Mouse (Mus musculus): ENCODE measurements around the gene Ppp1r15b. TPM values are rescaled to one million over a fixed set of nuclear protein-coding genes. Genes with fewer than 3 reads are reported as not detected.
A peak's percentile ranks its signal among the peaks of the same experiment; 100 is the strongest.

Gene Ppp1r15b
- polyA plus RNA-seq, 1 experiment from 2014 or later = 44.2 TPM

DNA sequence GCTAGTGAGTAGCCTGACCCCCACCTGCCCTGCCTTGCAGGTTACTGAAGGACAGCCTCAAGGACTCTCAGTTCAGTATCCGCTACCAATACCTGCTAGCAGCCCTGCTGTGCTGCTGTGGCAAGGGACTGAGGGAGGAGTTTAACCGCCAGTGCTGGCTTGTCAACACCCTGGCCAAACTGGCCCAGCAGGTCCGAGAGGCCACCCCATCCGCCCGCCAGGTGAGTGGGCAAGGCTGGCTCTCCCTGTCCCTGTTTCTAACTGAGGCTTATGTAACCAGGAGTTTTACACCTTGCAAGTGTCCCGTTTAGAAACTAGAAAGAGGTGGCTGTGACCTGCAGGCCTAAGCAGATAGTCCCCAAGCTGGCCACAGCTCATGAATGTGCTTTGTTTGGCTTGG lies 40.3 kb upstream of the Ppp1r15b start:
- H3K27me3 ChIP-seq = no peaks in the 10 kb centered on the region
- ATAC-seq (no peak), DNase-seq (ENCODE audit: low read depth, low spot score) (no peak)
- in situ Hi-C loops (cut with MboI; ENCODE audit: low pct_unique_long_range_greater_than_20kb) = no loop called here
- CTCF ChIA-PET = no interaction called here
- no peak for TF ChIP-seq CTCF (IDR thresholded peaks at IDR 0.05)
- POLR2A ChIA-PET = no interaction called here

- H3K27me3 ChIP-seq = no peaks in the 10 kb centered on the region
- no peak for TF ChIP-seq CTCF (IDR thresholded peaks at IDR 0.05)
- POLR2A ChIA-PET = no interaction called here
- DNase-seq (ENCODE audit: low read depth, low spot score) (no peak), ATAC-seq (no peak)
- CTCF ChIA-PET = no interaction called here
- in situ Hi-C loops (cut with MboI; ENCODE audit: low pct_unique_long_range_greater_than_20kb) = no loop called here
These were observed 39.5 kb upstream of the Ppp1r15b start for GRCm38 (mm10) chr1:133091483-133091882.

- in situ Hi-C loops (cut with MboI; ENCODE audit: low pct_unique_long_range_greater_than_20kb) = no loop called here
- no peak for TF ChIP-seq CTCF (IDR thresholded peaks at IDR 0.05)
- no peak for DNase-seq (ENCODE audit: low read depth, low spot score)
- CTCF ChIA-PET = no interaction called here
- POLR2A ChIA-PET = interaction anchor here (1.0 kb wide), 1 partner anchor 61 kb away, joined by 3 read pairs; no protein-coding TSS in a partner anchor
- H3K27me3 ChIP-seq = no peaks in the 10 kb centered on the region
- ATAC-seq = no peak
These were observed 37.2 kb upstream of the Ppp1r15b start for GRCm38 (mm10) chr1:133093719-133094118.

DNA sequence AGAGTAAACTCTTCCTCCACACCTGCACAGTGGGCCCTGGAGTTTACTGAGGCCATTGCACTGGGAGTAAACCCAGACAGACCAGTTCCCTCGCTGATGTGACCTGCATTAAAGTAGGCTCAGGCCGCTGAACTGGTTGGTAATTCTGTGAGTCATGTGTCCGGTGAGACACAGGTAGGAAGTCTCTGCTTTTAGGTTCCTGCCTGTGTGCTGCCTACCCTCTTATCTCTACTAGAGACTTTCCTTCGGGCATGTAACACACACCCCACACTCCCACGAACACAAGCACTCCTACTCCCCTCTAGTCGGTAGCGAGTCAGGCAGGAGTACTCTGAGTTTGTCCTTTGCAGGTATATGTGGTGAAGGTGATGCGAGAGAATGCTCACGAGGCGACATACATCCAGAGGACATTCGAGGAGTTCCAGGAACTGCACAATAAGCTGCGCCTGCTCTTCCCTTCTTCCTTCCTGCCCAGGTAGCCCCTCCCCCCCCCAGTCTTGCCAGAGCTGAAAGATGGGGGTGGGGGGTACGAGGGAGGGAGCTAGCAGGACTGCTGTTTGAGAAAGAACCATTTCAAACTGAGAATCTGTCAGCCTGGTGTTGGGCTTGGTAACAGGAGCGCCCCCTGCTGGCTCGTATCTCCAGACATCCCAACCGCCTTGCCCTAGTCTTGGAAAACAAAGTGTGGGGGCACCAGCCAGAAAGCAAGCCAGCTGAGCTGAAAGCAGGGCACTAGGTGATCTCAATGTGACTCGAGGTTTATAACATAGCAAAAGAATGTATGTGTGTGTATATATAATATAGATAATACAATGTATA lies 29.8 kb upstream of the Ppp1r15b start:
- ChIA-PET POLR2A (no interaction called here), CTCF (interaction anchor here (0.7 to 1.6 kb wide), 9 partner anchors 12 to 63 kb away, joined by 3 to 9 read pairs (median 4); partner anchors contain the start of gene Pik3c2b)
- ATAC-seq = peak; percentile 41
- H3K27me3 ChIP-seq = no peaks in the 10 kb centered on the region
- in situ Hi-C loops (cut with MboI; ENCODE audit: low pct_unique_long_range_greater_than_20kb) = loop anchor here (25.0 kb wide), 1 partner anchor 339 kb away; no protein-coding TSS in a partner anchor
- TF ChIP-seq CTCF (IDR thresholded peaks at IDR 0.05) = no peak
- DNase-seq (ENCODE audit: low read depth, low spot score) = no peak

GRCm38 (mm10) chr1:133102108-133102507 lies 28.8 kb upstream of the Ppp1r15b start:
- ChIA-PET POLR2A (no interaction called here), CTCF (interaction anchor here (0.8 to 1.6 kb wide), 6 partner anchors 11 to 57 kb away, joined by 3 to 9 read pairs (median 5); partner anchors contain the start of gene Pik3c2b)
- H3K27me3 ChIP-seq = no peaks in the 10 kb centered on the region
- DNase-seq (ENCODE audit: low read depth, low spot score) (no peak), ATAC-seq (no peak)
- TF ChIP-seq CTCF (IDR thresholded peaks at IDR 0.05) = no peak
- in situ Hi-C loops (cut with MboI; ENCODE audit: low pct_unique_long_range_greater_than_20kb) = loop anchor here (25.0 kb wide), 1 partner anchor 340 kb away; no protein-coding TSS in a partner anchor

- ChIA-PET POLR2A (no interaction called here), CTCF (no interaction called here)
These were observed 27.6 kb upstream of the Ppp1r15b start for GRCm38 (mm10) chr1:133103315-133103714.

GRCm38 (mm10) chr1:133103871-133104270 lies 27.1 kb upstream of the Ppp1r15b start:
- in situ Hi-C loops (cut with MboI; ENCODE audit: low pct_unique_long_range_greater_than_20kb) = loop anchor here (25.0 kb wide), 1 partner anchor 342 kb away; no protein-coding TSS in a partner anchor
- ChIA-PET POLR2A (no interaction called here), CTCF (interaction anchor here (1.1 kb wide), 1 partner anchor 8 kb away, joined by 3 read pairs; no protein-coding TSS in a partner anchor)
- DNase-seq (ENCODE audit: low read depth, low spot score) (no peak), ATAC-seq (no peak)
- no peaks in the 10 kb centered on the region for H3K27me3 ChIP-seq
- no peak for TF ChIP-seq CTCF (IDR thresholded peaks at IDR 0.05)

More at GRCm38 (mm10) chr1:133103315-133103714, 27.6 kb upstream of the Ppp1r15b start:
- no peak for DNase-seq (ENCODE audit: low read depth, low spot score)
- no peak for ATAC-seq
- TF ChIP-seq CTCF (IDR thresholded peaks at IDR 0.05) = no peak
- H3K27me3 ChIP-seq = no peaks in the 10 kb centered on the region
- in situ Hi-C loops (cut with MboI; ENCODE audit: low pct_unique_long_range_greater_than_20kb) = loop anchor here (25.0 kb wide), 1 partner anchor 341 kb away; no protein-coding TSS in a partner anchor

GRCm38 (mm10) chr1:133116108-133116507 lies 14.8 kb upstream of the Ppp1r15b start:
- in situ Hi-C loops (cut with MboI; ENCODE audit: low pct_unique_long_range_greater_than_20kb) = loop anchor here (25.0 kb wide), 1 partner anchor 354 kb away; no protein-coding TSS in a partner anchor
- ATAC-seq = no peak
- CTCF ChIA-PET = no interaction called here

DNA sequence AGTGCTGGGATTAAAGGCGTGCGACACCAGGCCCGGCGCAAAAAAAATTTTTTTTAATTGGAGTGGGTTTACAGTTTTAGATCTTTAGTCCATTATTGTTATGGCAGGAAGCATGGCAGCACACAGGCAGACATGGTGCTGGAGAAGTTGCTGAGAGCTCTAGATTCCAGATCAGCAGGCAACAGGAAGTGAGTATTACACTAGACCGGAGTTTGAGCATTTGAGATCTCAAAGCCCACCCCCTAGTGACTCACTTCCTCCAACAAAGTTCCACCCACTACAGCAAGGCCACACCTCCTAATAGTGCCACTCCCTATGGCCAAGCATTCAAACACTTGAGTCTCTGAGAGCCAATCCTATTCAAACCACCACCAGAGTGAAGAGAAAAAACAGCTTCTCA lies 12.8 kb upstream of the Ppp1r15b start:
- DNase-seq (ENCODE audit: low read depth, low spot score) (no peak), ATAC-seq (no peak)
- TF ChIP-seq CTCF (IDR thresholded peaks at IDR 0.05) = no peak
- H3K27me3 ChIP-seq = no peaks in the 10 kb centered on the region
- in situ Hi-C loops (cut with MboI; ENCODE audit: low pct_unique_long_range_greater_than_20kb) = loop anchor here (25.0 kb wide), 1 partner anchor 356 kb away; no protein-coding TSS in a partner anchor
- ChIA-PET POLR2A (no interaction called here), CTCF (no interaction called here)

More at GRCm38 (mm10) chr1:133116108-133116507, 14.8 kb upstream of the Ppp1r15b start:
- TF ChIP-seq CTCF (IDR thresholded peaks at IDR 0.05) = no peak
- H3K27me3 ChIP-seq = no peaks in the 10 kb centered on the region
- POLR2A ChIA-PET = no interaction called here
- DNase-seq (ENCODE audit: low read depth, low spot score) = no peak

DNA sequence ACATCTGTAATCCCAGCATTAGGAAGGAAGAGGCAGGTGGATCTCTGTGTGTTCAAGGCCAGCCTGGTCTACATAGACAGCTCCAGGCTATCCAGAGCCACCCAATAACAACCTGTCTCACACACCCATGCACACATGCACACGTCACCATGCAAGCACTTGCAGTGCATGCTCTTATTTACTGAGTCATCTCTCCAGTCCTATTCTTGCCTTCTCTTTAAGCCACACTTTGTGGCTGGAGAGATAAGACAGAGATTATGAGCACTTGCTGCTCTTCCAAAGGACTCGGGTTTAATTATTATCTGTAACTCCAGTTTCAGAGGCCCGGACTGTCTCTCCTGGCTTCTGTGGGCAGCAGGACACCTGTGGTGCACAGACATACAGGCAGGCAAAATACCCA lies 12.1 kb upstream of the Ppp1r15b start:
- ATAC-seq (no peak), DNase-seq (ENCODE audit: low read depth, low spot score) (no peak)
- H3K27me3 ChIP-seq = no peaks in the 10 kb centered on the region
- no peak for TF ChIP-seq CTCF (IDR thresholded peaks at IDR 0.05)
- in situ Hi-C loops (cut with MboI; ENCODE audit: low pct_unique_long_range_greater_than_20kb) = loop anchor here (25.0 kb wide), 1 partner anchor 357 kb away; no protein-coding TSS in a partner anchor
- POLR2A ChIA-PET = no interaction called here
- CTCF ChIA-PET = no interaction called here
